Mouse (Mus musculus): ENCODE measurements at regions not wholly inside any gene's neighbourhood (a gene's known extent, or its start where the extent isn't known, plus 50 kb on each side); places are given as distances from the start of the nearest gene placed in this dataset.

DNA sequence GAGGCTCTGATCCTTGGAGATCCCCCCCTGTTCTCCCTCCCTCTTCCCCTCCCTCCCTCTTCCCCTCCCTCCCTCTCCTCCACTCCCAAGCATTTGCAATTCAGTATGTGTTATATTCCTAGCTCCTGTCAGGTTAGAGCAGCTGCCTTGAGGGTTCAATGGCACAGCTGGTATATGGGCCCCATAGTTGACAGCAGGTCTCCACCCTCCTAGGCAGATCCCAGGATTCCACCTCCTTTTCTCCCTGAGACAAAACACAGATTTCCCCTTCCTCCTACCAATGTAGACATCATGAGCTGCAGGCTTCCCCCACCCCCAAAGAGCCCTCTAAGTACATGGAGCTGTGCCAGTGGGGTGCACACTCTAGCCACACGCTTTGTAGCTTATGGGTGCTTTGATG is 137.8 kb downstream of the Unc5cl start:
- no peak for DNase-seq (ENCODE audit: extremely low spot score in 1 of 2, low spot score in 1 of 2)

DNA sequence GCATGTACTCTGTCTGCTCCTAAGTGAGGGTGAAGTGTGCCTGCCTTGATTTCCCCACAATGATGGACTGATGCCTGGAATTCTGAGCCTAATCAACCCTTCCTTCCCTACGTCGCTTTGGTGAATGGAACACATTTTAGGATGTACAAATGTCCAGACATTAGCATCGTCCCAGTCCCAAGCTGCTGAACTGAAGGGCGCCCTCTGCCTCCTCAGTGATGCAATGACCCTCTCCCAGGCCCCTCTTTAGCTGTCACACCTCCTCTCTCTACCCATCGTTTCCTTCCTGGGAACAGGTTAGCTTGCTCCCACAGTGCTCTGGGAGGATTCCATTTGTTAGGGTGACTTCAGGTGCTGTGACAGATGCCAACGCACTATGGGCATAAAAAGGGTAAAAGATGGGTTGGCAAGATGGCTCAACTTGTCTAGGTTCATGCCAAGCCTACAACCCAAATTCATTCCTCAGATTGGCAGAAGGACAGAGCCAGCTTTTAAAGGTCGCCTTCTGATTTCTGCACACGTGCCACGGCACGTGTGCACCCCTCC is 140.8 kb downstream of the Unc5cl start:
- no peak for DNase-seq (ENCODE audit: extremely low spot score in 1 of 2, low spot score in 1 of 2)

DNA sequence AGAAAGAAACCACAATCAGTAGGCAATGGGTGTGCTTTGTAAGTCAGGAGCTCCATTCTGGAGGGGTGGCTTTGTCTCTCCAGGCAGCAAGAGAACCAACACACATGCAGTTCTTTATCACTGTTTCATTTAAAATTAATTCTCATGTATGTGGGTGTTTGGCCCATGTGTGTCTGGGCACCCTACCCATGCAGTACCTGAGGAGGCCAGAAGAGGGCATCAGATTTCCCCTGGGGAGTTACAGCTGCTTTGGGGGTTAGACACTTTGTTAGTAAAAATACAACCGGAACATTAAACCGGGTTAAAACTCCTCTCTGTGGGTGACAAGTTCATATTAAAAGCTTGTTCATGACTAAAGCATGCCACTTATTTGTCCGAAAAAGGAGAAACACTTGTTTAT is 141.7 kb downstream of the Unc5cl start:
- peak in 1 of 2 experiments; percentile 55 for DNase-seq (ENCODE audit: extremely low spot score in 1 of 2, low spot score in 1 of 2)

DNA sequence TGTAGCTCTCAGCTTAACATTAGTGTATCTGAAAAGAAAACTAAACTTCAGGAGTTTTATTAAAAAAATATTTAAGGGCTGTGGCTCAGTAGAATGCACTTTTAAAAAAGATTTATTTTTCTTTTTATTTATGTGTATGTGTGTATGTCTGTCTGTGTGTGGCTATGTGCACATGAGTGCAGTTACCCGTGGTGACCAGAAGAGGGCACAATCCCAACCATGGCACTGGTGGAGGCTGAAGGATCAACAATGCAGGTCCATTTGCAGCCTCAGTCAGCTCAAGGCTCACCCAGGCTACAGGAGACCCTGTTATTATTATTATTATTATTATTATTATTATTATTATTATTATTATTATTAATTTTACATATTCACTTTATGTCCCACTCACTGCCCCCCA is 142.6 kb downstream of the Unc5cl start:
- DNase-seq (ENCODE audit: extremely low spot score in 1 of 2, low spot score in 1 of 2) = no peak

DNA sequence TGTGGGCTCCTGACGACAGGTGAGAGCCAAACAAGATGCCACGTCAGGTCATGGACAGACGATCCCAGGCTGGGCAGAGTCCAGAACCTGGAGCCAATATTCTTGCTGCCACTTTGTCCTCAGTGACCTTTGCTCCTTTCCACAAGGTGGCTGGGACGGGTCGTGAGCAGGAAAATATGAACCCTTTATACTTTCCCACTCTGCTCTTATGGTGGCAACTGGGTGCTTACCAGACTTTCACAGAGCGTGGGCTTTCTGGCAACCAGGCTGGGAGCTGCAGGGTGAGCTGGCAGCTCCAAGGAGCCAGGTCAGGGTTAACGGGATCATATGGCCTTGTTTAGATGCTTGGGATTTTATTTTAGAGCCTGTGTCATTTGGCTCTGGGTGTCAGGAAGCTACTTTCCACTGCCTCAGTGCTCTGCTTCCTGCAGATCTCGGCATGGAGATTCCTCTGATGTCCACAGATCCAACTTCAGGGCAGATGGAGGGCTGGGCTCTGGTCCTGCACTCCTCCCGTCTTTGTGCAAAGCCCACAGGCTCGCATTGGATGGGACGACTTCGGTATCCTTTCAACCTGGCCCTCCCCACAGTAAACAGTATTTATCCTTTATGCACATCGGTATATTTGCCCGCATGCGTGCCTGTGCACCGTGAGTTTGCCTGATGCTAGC is 143.9 kb downstream of the Unc5cl start:
- no peak for DNase-seq (ENCODE audit: extremely low spot score in 1 of 2, low spot score in 1 of 2)

DNA sequence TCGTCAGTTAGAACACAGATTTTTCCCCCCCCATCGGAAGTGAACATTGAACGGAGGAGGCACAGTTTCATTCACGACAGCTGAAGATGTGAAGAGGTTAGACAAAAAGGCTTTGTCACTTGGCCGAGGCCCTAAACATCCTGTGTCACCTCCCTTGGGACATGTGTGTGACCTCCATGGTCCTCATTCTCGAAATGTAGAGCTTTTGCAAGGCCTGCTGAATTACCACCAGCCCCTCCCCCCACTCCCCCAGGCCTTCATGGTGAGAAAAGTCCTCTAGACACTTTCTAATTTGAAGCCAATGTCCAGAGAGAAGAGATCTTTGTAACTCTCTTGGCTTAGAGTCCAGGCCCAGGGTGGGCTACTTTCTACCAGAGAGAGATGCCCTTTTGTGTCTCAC is 145.5 kb downstream of the Unc5cl start:
- no peak for DNase-seq (ENCODE audit: extremely low spot score in 1 of 2, low spot score in 1 of 2)

DNA sequence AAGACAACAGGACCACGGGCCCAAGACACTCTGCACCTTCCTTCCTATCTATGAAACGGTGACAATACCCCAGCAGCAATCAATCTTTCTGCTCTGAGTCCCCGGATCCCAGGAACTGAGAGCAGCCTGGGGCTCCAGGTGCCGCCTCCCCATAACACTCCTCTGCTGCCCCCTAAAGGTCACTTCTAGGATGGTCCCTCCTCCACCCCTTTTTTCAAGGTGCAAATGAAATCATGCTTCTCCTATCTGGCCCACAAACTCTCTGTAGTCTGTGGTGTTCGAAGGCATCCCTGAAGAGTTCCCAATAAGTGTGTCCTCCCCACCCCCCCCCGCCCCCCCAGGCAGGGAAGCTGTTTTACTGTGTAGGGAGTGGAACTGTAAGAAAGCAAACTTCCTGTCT is 147.9 kb downstream of the Unc5cl start:
- DNase-seq (ENCODE audit: extremely low spot score in 1 of 2, low spot score in 1 of 2) = peak in 1 of 2 experiments; percentile 82

DNA sequence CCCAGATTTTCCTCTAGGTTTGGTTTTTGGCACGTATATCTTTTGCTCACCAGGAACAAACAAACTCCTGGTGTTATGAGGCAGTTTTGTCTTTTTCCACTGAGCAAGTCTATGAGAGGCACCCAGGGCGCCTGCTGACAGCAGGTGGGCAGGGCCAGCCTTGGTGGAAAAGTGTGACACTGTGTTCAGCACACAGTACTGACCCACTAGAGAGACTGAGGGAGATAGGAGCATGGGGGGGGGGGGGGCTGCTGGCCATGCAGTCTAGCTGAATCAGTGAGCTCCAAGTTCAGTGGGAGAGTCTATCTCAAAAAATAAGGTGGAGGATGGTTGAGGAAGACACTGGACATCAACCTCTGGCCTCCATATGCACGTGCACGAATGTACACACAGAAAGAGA is 152.1 kb downstream of the Unc5cl start:
- DNase-seq (ENCODE audit: extremely low spot score in 1 of 2, low spot score in 1 of 2) = no peak

DNA sequence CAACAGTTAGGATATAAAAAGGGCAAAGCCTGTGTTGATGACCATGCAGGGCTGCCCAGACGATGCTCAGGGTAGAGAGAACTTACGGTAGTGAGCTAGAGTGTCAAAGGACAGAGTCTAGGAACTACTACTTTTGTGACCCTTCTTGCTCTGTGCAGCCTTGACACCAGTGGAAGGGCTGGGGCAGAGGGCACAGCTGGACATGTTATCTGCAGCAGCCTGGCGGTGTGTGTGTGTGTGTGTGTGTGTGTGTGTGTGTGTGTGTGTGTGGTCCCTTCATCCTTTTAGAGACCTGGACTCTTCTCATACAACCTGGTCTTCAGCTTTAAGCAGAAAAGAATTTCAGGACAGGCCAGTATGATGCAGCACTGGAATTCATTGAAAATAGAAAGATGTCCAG is 153.6 kb downstream of the Unc5cl start:
- DNase-seq (ENCODE audit: extremely low spot score in 1 of 2, low spot score in 1 of 2) = no peak

DNA sequence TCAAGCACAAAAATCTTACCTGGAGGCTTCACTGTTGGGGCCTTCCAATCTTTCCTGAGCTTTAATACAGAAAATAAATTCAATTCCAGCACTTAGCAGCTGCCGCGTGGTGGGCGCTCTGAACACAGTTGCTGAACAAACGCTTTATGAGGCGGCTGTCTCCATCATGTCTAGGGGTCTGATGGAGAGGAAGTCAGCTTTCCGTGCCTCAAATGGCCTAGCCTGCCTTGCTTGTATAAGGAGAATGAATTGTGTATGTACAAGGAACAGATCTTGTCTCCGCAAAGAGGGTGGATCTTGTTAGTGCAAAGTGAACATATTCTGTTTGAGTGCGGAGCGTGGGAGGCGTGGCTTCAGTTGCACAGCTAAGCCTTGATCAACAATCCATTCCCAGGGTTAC is 155.4 kb downstream of the Unc5cl start:
- DNase-seq (ENCODE audit: extremely low spot score in 1 of 2, low spot score in 1 of 2) = no peak

DNA sequence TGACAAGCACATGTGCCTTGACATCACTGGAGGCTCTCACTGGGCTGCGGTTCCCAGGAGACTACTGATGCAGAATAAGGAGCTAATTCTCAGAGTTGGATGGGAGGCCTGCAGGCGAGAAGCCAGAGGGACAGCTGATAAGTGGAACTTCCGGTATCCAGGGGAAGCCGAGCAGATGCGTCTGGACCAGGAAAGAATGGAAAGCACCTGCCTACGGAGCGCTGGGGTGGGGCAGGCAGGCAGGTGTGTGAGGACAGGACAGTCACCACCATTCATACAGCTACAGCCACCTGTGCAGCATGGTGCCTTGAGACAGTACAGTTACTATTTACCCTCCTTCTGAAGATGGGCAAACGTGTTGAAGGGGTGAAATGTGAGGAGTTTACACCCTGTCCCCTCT is 156.1 kb downstream of the Unc5cl start:
- no peak for DNase-seq (ENCODE audit: extremely low spot score in 1 of 2, low spot score in 1 of 2)

DNA sequence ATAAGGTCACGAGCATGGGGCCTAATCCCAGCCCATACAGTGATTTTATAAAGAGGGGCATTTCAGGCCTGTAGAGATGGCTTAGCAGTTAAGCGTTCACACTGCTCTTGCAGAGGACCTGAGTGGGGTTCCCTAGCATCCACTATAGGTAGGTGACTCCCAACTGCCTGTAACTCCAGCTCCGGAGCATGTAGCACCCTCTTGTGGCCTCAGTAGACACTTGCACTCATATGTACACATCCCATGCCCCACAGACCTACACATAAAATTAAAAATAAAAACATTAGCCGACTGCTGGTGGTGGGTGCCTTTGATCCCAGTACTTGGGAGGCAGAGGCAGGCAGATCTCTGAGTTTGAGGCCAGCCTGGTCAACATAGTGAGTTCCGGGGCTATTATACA is 158.8 kb downstream of the Unc5cl start:
- no peak for DNase-seq (ENCODE audit: extremely low spot score in 1 of 2, low spot score in 1 of 2)

DNA sequence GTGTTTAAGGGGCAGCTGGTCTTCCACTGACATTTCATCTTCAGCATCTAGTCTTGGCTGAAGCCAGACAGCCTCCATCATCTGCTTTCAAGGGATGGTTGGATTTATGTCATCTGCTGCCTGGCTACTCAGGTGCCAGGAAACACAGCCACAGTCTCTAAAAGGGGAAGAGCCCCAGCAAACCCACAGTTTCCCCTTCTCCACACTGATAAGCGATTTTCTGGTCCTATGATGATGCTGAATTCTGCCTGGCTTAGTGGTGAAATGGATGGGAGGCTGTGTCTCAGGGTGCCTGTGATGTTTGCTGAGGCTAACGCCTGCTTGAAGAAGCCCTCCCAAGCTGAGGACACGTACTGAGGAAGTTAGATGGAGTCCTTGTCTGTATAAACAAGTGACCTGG is 160.5 kb downstream of the Unc5cl start:
- DNase-seq (ENCODE audit: extremely low spot score in 1 of 2, low spot score in 1 of 2) = no peak

DNA sequence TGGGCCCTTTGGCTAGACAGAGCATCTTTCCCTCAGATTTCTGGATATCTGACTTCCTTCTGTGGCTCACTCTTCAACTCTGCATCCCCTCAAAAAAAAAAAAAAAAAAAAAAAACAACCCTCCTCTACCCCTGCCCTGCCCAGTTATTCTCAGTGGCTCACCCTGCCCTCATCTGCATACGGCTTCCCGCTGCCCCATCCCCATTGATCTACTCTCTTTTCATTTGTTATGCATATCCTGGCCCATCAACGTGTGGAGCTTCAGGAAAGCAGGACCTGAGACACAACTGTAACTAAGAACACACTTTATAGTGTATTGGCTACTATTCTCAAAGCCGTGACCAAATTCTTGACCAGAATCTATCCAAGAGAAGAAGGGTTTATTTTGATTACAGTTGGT is 161.5 kb downstream of the Unc5cl start:
- no peak for DNase-seq (ENCODE audit: extremely low spot score in 1 of 2, low spot score in 1 of 2)

DNA sequence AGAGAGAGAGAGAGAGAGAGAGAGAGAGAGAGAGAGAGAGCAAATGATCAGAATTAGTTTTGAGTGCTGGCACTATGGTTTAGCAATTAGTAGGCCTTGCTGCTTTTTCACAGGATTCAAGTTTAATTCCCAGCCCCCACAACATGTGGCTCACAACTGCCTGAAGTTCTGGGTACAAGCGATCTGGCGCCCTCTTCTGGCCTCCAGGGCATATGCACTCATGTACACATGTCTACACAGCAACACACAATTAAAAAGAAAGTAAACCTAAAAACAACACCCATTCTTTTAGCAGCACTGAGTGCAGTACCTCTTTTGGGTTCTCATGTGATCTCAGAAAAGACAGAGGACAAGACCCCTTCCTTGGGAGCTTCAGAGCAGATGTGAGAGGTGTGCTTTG is 166.2 kb downstream of the Unc5cl start:
- DNase-seq (ENCODE audit: extremely low spot score in 1 of 2, low spot score in 1 of 2) = no peak

DNA sequence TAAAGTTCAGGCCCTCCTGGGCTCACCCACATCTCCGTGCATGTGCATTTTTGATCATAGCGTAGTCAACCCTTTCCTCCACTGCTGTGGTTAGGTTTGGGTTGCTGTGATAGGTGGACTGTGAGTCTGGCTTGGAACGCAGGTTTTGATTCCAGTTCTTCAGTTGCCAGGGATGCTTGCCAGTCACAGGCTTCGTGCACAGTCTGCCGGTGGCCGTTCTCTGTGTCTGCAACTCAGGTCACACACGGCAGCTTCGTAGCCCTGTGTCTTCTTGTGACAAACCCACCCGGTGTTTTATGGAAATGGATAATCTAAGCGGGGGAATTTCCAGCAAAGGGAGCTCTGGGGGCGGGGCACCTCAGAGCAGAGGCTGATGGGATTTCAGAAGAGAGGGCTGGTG is 167.0 kb downstream of the Unc5cl start:
- DNase-seq (ENCODE audit: extremely low spot score in 1 of 2, low spot score in 1 of 2) = no peak

DNA sequence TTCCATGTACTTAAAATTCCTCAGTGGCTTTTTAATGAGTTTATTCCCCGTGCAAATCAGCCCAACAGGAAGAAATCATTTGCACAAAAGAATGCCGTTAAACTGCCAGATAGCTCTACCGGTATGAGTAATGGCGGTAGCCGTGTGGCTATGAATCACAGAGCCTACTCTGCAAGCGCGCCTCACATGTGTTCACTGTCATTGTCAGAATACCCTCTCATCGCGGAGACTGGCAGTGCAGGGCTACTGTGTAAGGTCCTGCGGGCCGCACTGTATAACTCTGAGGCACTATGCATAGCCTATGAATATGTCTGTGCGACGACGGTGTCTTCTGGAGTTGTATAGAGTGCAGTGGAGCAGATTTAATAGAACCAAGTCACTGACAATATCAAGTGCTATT is 170.2 kb downstream of the Unc5cl start:
- DNase-seq (ENCODE audit: extremely low spot score in 1 of 2, low spot score in 1 of 2) = no peak

DNA sequence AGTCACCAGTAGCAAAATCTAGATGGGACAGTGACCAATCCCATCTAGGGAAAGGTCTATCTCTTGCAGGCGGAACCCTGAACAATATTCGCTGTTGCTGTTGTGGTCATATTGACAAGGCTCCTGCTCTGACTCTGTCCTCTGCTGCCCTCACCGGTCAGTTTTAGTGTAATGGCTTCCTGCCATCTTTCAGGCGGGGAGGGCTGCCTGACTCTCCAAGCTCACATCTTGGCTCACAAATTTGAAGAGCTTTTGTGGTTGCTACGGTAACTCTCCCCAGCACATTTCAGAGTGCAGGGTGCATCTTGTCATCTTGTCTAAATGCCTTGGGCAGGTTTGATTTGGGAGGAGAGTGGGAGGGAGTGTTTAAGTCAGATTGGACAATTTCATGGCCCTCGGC is 171.3 kb downstream of the Unc5cl start:
- DNase-seq (ENCODE audit: extremely low spot score in 1 of 2, low spot score in 1 of 2) = peak; percentile 18 to 47

DNA sequence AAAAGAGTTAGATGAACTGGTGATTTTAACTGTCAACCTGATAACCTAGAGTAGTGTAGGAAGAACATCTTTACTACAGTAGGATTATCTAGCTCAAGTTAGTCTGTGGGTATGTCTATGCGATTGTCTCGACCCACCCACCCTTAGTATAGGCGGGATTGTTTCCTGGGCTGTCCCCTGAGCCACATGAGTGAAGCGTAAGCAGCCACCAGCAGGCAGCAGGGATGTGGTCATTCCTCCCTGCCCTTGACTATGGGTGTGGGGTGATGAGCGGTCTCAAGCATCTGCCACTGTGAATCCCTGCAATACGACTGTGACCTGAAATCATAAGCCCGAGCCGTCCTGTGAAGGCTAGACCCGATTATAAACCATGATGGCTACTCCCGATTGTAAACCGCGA is 184.9 kb downstream of the Unc5cl start:
- no peak for DNase-seq (ENCODE audit: extremely low spot score in 1 of 2, low spot score in 1 of 2)

DNA sequence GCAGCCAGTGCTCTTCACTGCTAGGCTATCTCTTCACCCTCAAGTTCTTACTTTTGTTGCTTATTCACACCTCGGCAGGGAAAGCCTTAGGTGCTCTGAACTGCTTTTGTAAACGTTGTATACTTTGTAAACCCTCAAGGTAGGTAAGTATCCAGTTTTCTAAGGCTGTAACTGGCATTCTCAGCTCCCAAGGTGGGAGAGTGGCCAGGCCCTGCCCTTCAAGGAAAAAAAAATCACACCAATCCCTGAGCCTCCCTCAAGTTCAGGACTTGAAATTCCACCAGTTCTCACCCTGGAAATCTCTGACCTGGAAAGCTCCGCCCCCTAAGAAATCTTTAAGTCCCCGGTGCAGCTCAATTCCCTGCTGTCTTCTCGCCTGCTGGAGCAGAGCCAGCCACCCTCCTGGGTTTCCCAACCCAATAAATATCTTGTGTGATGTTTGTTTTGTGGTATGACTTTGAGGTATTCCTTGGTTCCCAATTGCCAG is 188.9 kb downstream of the Unc5cl start:
- no peak for DNase-seq (ENCODE audit: extremely low spot score in 1 of 2, low spot score in 1 of 2)

DNA sequence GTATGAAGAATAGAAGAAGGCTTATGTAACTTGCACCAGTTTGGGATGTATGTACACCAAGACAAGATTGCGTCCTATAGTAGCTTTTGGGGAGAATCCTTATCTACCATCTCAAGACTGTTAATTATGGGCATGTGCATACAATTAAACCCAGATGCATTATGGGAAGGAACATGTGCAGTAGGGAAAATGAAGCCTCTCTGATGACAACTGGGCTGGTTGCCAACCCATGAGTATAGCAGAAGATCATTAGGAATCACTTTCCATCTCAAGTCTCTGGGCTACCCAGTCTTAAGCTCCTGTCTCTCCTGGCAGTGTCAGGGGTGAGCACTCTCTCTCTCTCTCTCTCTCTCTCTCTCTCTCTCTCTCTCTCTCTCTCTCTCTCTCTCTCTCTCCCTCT is 190.4 kb downstream of the Unc5cl start:
- no peak for DNase-seq (ENCODE audit: extremely low spot score in 1 of 2, low spot score in 1 of 2)

DNA sequence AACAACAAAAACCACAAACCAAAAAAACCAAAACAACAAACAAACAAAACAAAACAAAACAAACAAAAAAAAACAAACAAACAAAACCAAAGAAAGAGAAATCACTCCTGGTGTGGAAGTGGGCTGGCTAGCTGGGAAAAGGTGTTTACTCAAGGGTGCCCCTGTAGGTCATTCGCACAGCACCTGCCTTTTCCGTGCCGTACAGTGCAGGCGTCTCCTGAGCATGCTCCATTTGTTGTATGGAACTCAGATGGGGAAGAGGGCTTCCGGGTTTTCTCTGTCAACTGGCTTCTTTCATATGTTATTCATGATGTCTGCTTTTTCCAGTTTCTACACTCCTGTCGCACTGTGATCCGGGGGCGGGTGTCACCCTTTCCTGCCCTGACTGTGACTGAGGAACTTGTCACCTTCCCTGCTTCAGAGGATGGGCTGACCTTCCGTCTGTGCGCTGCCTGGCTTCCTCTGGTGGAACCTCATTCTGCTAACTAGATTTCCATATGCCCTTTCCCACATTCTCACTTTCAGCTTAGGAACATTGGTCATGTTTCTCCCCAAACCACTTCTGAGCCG is 192.0 kb downstream of the Unc5cl start:
- no peak for DNase-seq (ENCODE audit: extremely low spot score in 1 of 2, low spot score in 1 of 2)
